Mouse (Mus musculus) adrenal gland, postnatal 14 days (tissue): ENCODE results near the gene Sval3. TPM values are rescaled to one million over a fixed set of nuclear protein-coding genes. Genes with fewer than 3 reads are reported as not detected.

Experiments
- DNase-seq: peaks from one replicate; pipeline ENCODE4 v3.0.0; 2021; ENCODE audit warnings: mixed read lengths
- long read RNA-seq, 2 experiments: library from polyadenylated mRNA; stranded (forward); transcript quantifications; one replicate each; pipeline ENCODE4 v2.0.0; 2021
- total RNA-seq: library from RNA; stranded (reverse); gene quantifications from 2 replicates; pipeline ENCODE4 v1.2.3, GENCODE M21; 2021

Gene Sval3
- total RNA-seq: not detected in 2 replicates
- long read RNA-seq, experiment 1: 0 reads
- long read RNA-seq, experiment 2: 0 reads

GRCm38 (mm10) chr6:41967840-41968239 lies at the start of gene Sval3:
Sval3 (plus strand) TSS chr6:41968140.
- DNase-seq: no peak

- no peak for DNase-seq
These were observed 16.6 kb upstream of the Sval3 start, which contains the start of gene Sval1 for GRCm38 (mm10) chr6:41951330-41951729. Sval1 (plus strand) TSS chr6:41951630.

Other genes starting within 250 kb of the Sval3 start
- gene Olfr459, start 193.0 kb upstream of the Sval3 start, total RNA-seq: not detected in 2 replicates
- not detected in 2 replicates for gene Pip, start 120.6 kb upstream of the Sval3 start, total RNA-seq
- gene Sval2, start 115.2 kb upstream of the Sval3 start, total RNA-seq: not detected in 2 replicates
- gene Sval1, start 16.5 kb upstream of the Sval3 start, total RNA-seq: not detected in 2 replicates
- gene Sva, start 70.3 kb downstream of the Sval3 start, total RNA-seq: not detected in 2 replicates
- not detected in 2 replicates for gene Tas2r139, start 172.8 kb downstream of the Sval3 start, total RNA-seq
- gene Tas2r144, start 247.2 kb downstream of the Sval3 start, total RNA-seq: not detected in 2 replicates